Mouse (Mus musculus): ENCODE data around the gene Syndig1l. TPM values are rescaled to one million over a fixed set of nuclear protein-coding genes. Genes with fewer than 3 reads are reported as not detected.

The Syndig1l gene
- total RNA-seq, 2 experiments from 2014 or later = not detected

DNA sequence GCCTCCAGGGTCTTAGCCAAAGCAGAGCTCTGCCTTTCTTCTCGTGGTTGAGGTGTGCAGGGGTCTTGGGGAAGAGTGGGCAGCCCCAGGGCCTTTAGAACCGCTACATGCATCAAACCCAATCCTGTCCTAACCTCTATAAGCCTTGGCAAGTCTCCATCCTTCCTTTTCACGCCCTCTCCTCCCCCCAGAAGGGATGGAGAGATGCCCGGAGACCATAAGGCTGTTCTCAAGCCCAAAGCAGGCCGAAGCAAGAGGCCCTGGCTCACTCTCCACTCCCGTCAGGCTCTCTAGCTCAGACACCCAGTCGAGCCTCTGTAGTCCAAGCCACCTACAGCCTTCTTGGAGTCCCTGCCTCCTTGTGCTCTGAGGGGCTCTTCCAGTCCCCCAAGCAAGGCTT, 14.1 kb downstream of the Syndig1l start:
- DNase-seq = no peak

DNA sequence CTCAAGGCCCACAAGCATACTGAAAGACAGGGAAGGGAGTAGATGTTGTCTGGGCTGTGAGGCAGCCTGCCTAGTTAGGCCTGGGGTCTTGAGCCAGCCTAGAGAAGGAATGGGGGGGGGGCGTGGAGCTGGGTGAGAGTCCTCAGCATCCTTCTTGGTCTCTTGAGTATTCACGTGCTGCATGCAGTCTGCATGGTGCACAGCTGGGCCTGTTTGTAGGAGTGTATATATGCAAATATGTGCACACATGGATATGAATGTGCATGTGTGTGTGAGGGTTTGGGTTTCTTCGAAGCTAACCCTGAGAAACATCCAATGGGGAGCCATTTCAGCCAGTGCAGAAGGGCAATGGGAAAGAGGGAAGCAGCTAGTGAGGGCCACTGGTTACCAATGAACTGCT, 22.6 kb downstream of the Syndig1l start:
- intact Hi-C loops (cut with DNase I; ENCODE audit: low total_unique reads) = no loop called here
- DNase-seq = no peak

More for the DNA sequence above, 14.1 kb downstream of the Syndig1l start:
- intact Hi-C loops (cut with DNase I; ENCODE audit: low total_unique reads) = no loop called here

DNA sequence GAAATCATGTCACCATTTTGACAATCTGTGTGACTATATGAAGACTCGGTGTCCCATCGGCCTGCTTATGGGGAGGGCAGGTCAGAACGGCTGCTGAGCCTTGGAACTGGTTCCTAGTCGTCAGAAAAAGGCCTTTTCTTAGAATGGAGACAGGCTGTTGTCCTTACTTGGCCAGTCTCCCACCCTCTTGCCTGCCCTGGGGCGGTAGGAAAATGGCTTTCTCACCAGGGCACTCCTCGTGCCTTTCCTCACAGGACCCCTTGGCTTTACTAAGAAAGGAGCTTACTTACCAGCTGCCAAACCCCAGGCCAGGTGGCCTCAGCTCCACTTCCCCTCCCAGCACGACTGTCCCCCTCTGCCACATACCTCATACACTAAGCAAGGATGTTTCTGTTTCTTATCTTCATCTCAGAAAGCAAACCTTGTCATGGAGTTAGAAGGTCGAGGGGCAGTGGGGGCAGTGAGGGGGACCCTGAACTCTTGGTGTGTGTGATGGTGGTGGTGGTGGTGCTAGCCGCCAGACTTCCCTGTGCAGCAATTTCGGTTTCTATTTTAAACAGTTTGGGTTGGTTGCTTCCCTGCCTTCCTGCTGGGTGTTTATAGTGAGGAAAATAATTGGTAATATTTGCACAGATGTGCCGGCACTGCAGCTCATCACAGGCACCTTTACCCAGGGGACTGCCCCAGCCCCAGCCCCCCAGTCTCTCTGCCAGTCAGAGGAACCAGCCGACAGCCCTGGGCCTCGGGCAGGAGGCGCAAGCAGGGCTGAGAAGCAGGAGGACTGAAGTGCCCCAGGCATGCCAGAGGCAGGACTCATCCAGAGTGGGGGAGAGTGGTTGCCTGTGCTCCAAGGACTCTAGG, 23.7 kb downstream of the Syndig1l start:
- no peak for DNase-seq
- intact Hi-C loops (cut with DNase I; ENCODE audit: low total_unique reads) = no loop called here

DNA sequence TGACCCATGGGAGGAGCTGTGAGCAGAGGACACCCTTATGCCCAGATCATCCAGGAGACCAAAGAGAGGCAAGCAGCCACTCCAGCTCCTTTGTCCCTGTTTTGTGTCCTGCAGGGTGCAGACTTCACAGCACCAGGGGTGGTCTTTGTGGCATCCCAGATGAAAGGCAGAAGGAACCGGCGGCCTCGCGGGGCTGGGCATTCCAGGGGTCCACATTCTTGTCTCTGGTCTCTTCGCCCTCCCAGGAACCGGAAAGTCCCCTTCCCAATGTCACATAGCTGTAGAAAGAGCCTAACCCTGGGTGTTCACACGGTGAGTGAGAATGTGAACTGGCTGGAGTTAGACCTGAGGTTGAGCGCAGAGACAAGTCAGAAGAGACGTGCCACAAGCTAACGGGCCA, 27.0 kb downstream of the Syndig1l start:
- intact Hi-C loops (cut with DNase I; ENCODE audit: low total_unique reads) = no loop called here

DNA sequence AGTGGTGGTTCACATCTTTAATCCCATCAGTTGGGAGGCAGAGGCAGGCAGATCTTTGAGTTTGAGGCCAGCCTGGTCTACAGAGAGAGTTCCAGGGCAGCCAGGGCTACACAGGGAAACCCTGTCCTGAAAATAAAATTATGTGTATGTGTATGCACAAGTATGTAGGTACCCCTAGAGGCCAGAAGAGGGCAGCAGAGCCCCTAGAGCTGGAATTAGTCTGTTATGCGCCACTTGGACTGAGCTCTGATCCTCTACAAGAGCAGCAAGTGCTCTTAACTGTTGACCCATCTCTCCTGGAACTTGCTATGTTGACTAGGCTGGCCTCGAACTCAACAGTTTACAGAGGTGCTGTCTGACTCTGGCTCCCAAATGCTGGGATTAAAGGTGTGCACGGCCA, 28.1 kb downstream of the Syndig1l start:
- no peak for DNase-seq
- intact Hi-C loops (cut with DNase I; ENCODE audit: low total_unique reads) = no loop called here

More for the DNA sequence above, 27.0 kb downstream of the Syndig1l start:
- DNase-seq = no peak

DNA sequence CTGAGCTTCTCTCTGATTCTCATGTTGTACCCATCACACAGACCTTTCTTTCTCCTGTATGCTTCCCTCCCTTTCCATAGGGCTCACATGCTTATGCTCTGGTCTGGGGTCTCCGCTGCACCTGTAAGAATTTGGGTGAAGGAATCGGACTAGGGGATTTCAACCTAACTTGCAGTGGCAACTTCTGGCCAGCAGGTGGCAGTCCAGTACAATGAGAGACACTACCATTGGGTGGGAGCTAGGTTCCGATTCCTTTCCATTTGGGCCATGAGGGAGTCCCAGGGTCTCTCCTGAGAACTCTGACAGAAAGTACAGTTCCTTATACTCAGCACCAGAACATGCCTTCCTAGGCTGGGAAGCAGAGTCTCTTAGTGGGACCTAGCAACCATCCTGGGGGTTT, 44.7 kb downstream of the Syndig1l start:
- peak; percentile 35 for DNase-seq
- intact Hi-C loops (cut with DNase I; ENCODE audit: low total_unique reads) = loop anchor here (2.0 kb wide), 1 partner anchor 101 kb away; no protein-coding TSS in a partner anchor

DNA sequence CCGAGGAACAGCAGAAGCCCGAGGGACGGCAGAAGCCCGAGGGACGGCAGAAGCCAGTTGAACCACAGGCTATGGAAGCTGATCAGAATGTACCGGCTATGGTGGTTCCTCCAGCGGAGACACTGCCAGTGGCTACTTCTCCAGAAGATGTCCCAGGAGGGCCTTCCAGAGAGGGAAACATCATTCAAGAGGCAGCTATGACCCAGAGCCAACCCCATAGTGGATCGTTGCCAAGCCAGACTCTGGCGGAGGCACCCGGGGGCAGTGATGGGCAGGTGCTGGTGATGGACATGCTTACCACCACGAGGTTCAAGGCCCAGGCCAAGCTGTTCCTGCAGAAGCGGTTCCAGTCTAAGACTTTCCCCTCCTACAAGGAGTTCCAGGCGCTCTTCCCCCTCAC, 48.4 kb downstream of the Syndig1l start:
- intact Hi-C loops (cut with DNase I; ENCODE audit: low total_unique reads) = no loop called here
- DNase-seq = no peak

DNA sequence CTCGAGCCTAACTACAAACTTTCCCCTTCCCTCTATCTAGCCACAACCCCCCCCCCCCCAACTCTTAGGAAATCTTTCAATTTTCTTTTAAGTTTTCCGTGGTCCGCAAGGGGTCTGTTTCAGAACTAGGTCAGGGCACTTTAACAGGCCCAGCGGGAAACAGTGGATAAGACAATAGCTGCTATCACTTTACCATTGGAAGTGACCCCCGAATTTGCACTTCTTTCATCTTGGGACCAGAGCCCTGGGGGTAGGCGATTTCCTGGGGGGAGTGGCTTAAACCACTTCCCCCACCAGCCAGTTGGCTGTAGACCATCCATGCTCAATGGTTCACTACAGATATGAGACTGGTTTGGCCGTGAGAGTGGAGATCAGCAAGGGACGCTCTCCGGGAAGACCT, 58.0 kb downstream of the Syndig1l start, which contains the start of gene Vrtn:
Gene Vrtn, plus strand, starts transcription at position 366 of the 400 bp plus-strand sequence.
- no peak for DNase-seq
- intact Hi-C loops (cut with DNase I; ENCODE audit: low total_unique reads) = no loop called here

DNA sequence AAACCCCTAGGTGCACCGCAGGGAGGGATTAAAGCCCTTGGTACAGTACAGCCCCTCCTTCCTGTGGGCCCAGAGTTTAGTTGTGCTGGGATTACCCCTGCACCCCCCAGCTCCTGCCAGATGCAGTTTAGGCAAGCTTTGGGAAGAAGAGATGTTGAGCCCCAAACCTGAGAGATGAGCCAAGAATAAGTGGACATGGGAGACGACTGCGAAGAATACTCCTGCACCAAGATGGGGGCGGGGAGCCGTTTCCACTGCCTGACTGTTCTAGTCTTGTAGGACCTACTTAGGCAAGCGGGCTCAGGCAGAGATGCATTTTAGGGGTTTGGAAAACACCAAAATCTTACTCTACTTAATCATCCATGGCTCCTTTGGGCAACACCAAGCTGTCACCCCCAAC, 58.4 kb downstream of the Syndig1l start:
- no peak for DNase-seq
- intact Hi-C loops (cut with DNase I; ENCODE audit: low total_unique reads) = no loop called here

DNA sequence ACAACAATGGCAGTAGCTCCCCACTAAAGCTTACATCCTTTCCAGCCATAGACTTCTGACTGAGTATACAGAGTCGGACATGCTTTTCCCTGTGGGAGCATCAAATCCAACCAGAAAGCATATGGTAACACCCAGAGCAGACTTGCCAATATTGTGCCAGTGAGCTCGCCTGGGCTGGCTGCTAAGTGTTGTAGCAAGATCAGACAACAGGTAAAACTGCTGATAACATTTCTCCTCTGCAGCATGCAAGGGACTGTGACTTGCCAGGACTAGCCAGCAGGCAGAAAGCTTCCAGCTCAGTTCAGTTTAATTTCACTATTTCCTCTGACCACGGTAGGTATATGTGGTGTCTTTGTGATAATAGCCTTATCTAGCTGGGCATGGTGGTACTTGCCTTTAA, 66.8 kb downstream of the Syndig1l start:
- intact Hi-C loops (cut with DNase I; ENCODE audit: low total_unique reads) = no loop called here
- no peak for DNase-seq

Other genes starting within 250 kb of the Syndig1l start
- gene Aldh6a1, start 247.8 kb downstream of the Syndig1l start, total RNA-seq (2021) = 10 to 100 TPM; 43.2 to 55.1 TPM
- 1 to 10 TPM; 6.3 to 6.4 TPM for gene Lin52, start 247.4 kb downstream of the Syndig1l start, total RNA-seq (2021)
- not detected for gene Vsx2, start 129.1 kb downstream of the Syndig1l start, total RNA-seq (2021)
- gene Abcd4, start 81.4 kb downstream of the Syndig1l start, total RNA-seq (2021) = 1 to 10 TPM; 3.3 to 4.3 TPM
- gene Vrtn, start 57.8 kb downstream of the Syndig1l start, total RNA-seq (2021) = not detected
- 10 to 100 TPM; 18.0 to 20.0 TPM for gene Npc2, start 74.3 kb upstream of the Syndig1l start, total RNA-seq (2021)
- gene Isca2, start 74.4 kb upstream of the Syndig1l start, total RNA-seq (2021) = 10 to 100 TPM; 47.4 to 50.7 TPM
- gene Ltbp2, start 177.7 kb upstream of the Syndig1l start, total RNA-seq (2021) = 1 to 10 TPM; 1.7 to 1.8 TPM

Measured in gastrocnemius, postnatal 14 days (tissue).